Comparison of ENCODE assay signal across 18 mouse cellular contexts in the genomic region with DNA sequence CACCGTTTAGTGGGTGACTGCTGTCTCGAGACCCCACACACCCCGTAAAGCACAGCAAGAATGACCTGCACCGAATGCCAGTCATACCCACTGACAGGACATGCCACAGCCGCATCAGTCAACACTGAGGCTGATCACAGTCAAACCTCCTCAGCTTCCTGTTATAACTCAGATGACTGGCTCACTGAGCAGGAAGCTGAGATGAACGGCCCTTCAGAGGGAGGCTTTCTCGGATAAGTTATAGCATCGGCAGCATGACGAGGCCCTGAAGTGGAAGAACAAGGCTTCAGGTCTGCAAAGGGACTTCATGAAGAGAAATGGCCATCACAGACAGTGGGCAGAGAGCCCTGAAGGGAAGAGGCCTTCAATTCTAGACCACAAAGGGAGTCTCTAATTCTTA.
A peak's percentile ranks its signal among the peaks of the same experiment; 100 is the strongest.
DNase-seq lines count a peak whose midpoint lies in the region; ATAC-seq lines count a peak whose summit lies in the region.
"Had no signal": no experiment of that assay in that cellular context is flagged by ENCODE, and none has a peak within 500 bp of the region (broad histone marks: within the 10 kb centered on the region; RNA-seq: fewer than 3 reads in every experiment).

No protein-coding gene starts in this region.

- 91% methylated on average over 9 of the region's 9 CpGs for WGBS in midbrain, embryonic 11.5 days

- no peak overlapping the region for H3K4me2 ChIP-seq in midbrain, embryonic 11.5 days
- H3K4me2 ChIP-seq: forebrain, embryonic 13.5 days; neural tube, embryonic 13.5 days had no signal

- no peak overlapping the region for H3K27ac ChIP-seq in midbrain, embryonic 11.5 days (ENCODE audit: low read depth, low read length)
- H3K27ac ChIP-seq: forebrain, embryonic 13.5 days; hindbrain, postnatal 0 days; left cerebral cortex, adult 2 months; neural tube, embryonic 13.5 days had no signal

- no peak overlapping the region for H3K9ac ChIP-seq in midbrain, embryonic 11.5 days (ENCODE audit: low read length)
- H3K9ac ChIP-seq: forebrain, embryonic 13.5 days; neural tube, embryonic 13.5 days had no signal

- no peaks in the 10 kb centered on the region for H3K36me3 ChIP-seq in midbrain, embryonic 11.5 days (ENCODE audit: control insufficient read depth, insufficient read depth, low read length)
- H3K36me3 ChIP-seq: neural tube, embryonic 13.5 days had no signal

- no peaks in the 10 kb centered on the region for H3K27me3 ChIP-seq in midbrain, embryonic 11.5 days (ENCODE audit: control insufficient read depth, insufficient read depth, low read length)
- H3K27me3 ChIP-seq: forebrain, embryonic 13.5 days; neural tube, embryonic 13.5 days had no signal

- no peaks in the 10 kb centered on the region for H3K4me1 ChIP-seq in midbrain, embryonic 11.5 days (ENCODE audit: control insufficient read depth, insufficient read depth, low read length)
- H3K4me1 ChIP-seq: forebrain, embryonic 13.5 days; neural tube, embryonic 13.5 days had no signal

- H3K4me3 ChIP-seq in midbrain, embryonic 11.5 days (ENCODE audit: low read depth, low read length): no peak overlapping the region
- H3K4me3 ChIP-seq: forebrain, embryonic 13.5 days; left cerebral cortex, adult 2 months; neural tube, embryonic 13.5 days had no signal

- H3K9me3 ChIP-seq in midbrain, embryonic 11.5 days (ENCODE audit: control insufficient read depth, low read length): no peaks in the 10 kb centered on the region
- H3K9me3 ChIP-seq: forebrain, embryonic 13.5 days; neural tube, embryonic 13.5 days had no signal

- peak; percentile 86 for DNase-seq in heart, adult 11 months
- DNase-seq in heart, adult 18-20 months: no peak
- DNase-seq in thymus, postnatal 0 days (ENCODE audit: low spot score): peak; percentile 64
- no peak for DNase-seq in adrenal gland, postnatal 36 days
- DNase-seq in midbrain, embryonic 11.5 days (ENCODE audit: low spot score, missing footprints): no peak
- DNase-seq in layer of hippocampus, adult 9-11 months: no peak
- DNase-seq: adrenal gland, adult 2 months; cerebellum, adult 18-20 months; heart, postnatal 14 days; kidney, adult 8-10 months; lung, postnatal 4 days; midbrain, embryonic 14.5 days had no signal

- ATAC-seq in CD4-positive, CD25-positive, alpha-beta regulatory T cell, adult 4 months: peak; percentile 87
- ATAC-seq in inflammation-experienced regulatory T-cells, adult 6 months: peak; percentile 88
- no peak for ATAC-seq in midbrain, embryonic 11.5 days (ENCODE audit: low FRiP score)
- ATAC-seq: forebrain, embryonic 13.5 days; hindbrain, postnatal 0 days had no signal

Comparison
In these comparisons a context has a peak if more than half of its experiments do, and no peak if none do; other contexts are left out.
1. DNase-seq: peak in heart, adult 11 months (single experiment) and thymus, postnatal 0 days (single experiment); none in heart, adult 18-20 months (0 of 2), adrenal gland, postnatal 36 days (0 of 2), midbrain, embryonic 11.5 days (single experiment) and layer of hippocampus, adult 9-11 months (single experiment).